Mouse (Mus musculus): ENCODE measurements around the gene Pxdn. TPM values are rescaled to one million over a fixed set of nuclear protein-coding genes. Genes with fewer than 3 reads are reported as not detected.
A peak's percentile ranks its signal among the peaks of the same experiment; 100 is the strongest.

The Pxdn gene
- total RNA-seq (2021) = 1 to 10 TPM; 6.1 to 8.1 TPM
- long read RNA-seq, experiment 1, full-length matches to known transcripts = 3 of 7 reads
- long read RNA-seq, experiment 1, partial matches to known transcripts = 2 of 7 reads
- long read RNA-seq, experiment 1, other reads (novel, unspliced or antisense) = 2 of 7 reads
- long read RNA-seq, experiment 2, full-length matches to known transcripts = 1 of 3 reads
- long read RNA-seq, experiment 2, partial matches to known transcripts = 0 of 3 reads
- long read RNA-seq, experiment 2, other reads (novel, unspliced or antisense) = 2 of 3 reads

GRCm38 (mm10) chr12:29937308-29937707 is at the start of gene Pxdn:
Pxdn (plus strand) TSS chr12:29937608.
- no peak for DNase-seq
- H3K4me3 ChIP-seq = peak within 1 kb of the TSS; percentile 92
- no peak for TF ChIP-seq CTCF (IDR thresholded peaks at IDR 0.05)
- intact Hi-C loops (cut with DNase I) = loop anchor here (5.0 kb wide), 1 partner anchor 35 kb away; no protein-coding TSS in a partner anchor
- H3K27ac ChIP-seq = peak within 1 kb of the TSS; percentile 90

DNA sequence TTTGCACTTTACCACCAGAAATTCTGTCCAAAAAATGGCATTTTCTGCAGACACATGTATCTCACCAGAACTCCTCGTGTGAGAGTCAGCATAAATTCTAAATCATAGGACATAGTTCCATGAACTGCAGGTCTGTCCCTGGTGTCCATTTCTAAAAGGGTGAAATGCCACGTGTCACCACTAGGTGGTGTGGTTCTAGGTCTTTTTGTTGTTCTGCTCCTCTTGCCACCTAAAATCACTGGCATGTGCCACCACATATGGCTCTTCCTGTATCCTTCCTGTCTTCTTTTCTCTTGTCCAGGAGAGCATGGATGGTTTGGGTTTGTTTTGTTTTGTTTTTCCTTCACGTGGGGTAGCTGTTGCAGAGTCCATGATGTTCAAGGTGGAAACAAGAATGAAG is 42.7 kb upstream of the Pxdn start:
- H3K27ac ChIP-seq = no peak overlapping the region
- peak; percentile 79 for TF ChIP-seq CTCF (IDR thresholded peaks at IDR 0.05)
- intact Hi-C loops (cut with DNase I) = no loop called here
- H3K4me3 ChIP-seq = no peak overlapping the region
- DNase-seq = peak; percentile 44

DNA sequence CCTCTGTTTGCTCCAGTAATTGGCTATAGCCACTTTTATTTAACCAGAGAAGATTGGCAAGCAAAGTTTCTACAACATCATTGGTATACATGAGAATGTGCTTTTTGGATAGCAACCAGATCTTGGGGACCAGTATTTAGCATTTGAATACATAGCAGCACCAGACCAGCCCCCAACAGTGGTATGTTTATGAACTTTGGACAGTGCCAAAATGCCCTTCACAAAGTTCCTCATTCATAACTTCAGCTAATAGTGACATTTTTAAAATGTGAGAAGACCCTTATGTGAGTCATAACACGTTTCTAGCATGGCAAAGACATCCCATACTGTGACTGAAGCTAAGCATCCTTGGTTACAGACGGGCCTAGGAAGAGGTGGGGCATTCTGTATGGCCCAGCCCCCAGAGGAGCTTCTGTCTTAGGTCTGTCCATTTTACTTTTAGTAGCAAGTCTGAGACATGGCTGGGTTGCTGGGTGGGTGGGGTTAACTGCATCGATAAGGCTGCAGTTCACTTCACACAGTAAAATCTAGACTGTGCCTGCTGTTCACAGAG is 39.8 kb upstream of the Pxdn start:
- no peak overlapping the region for H3K4me3 ChIP-seq
- intact Hi-C loops (cut with DNase I) = no loop called here
- no peak for DNase-seq
- H3K27ac ChIP-seq = no peak overlapping the region
- no peak for TF ChIP-seq CTCF (IDR thresholded peaks at IDR 0.05)

- intact Hi-C loops (cut with DNase I) = no loop called here
- H3K4me3 ChIP-seq = no peak overlapping the region
- no peak for TF ChIP-seq CTCF (IDR thresholded peaks at IDR 0.05)
- H3K27ac ChIP-seq = peak overlapping the region; percentile 53
- DNase-seq = peak; percentile 71
These were observed 33.1 kb upstream of the Pxdn start for GRCm38 (mm10) chr12:29904101-29904874.

DNA sequence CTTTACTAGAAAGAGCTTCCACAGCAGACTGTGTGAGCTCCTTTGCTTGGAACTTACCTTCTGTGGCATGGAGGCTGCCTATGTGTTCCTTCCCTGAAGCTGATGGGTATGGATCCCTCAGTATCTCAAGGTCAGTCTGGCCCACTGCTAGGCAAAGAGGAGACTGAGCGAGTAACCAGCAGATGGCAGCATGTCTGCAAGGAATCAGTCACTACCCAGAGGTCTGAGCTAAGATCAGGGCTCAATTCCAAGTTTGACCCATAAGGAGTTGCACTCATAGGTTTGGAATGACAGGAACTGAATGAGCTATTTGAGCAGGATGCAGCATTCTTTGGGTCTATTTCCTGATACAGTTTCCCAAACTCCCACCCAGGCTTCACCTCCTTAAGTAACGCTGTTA is 30.4 kb upstream of the Pxdn start:
- peak; percentile 73 for DNase-seq
- H3K27ac ChIP-seq = peak overlapping the region; percentile 55; the same call in 1 of the 2 replicates
- TF ChIP-seq CTCF (IDR thresholded peaks at IDR 0.05) = peak; percentile 88
- intact Hi-C loops (cut with DNase I) = loop anchor here (5.0 kb wide), 1 partner anchor 130 kb away; no protein-coding TSS in a partner anchor
- no peak overlapping the region for H3K4me3 ChIP-seq

- intact Hi-C loops (cut with DNase I) = loop anchor here (10.0 kb wide), 1 partner anchor 459 kb away; the partner anchor contains the start of gene Sntg2
- Histone ChIP-seq H3K27ac (no peak overlapping the region), H3K4me3 (no peak overlapping the region)
- DNase-seq = no peak
- no peak for TF ChIP-seq CTCF (IDR thresholded peaks at IDR 0.05)
These were observed 21.3 kb upstream of the Pxdn start for GRCm38 (mm10) chr12:29916139-29916538.

GRCm38 (mm10) chr12:29916807-29917206 is 20.6 kb upstream of the Pxdn start:
- no peak for TF ChIP-seq CTCF (IDR thresholded peaks at IDR 0.05)
- DNase-seq = no peak
- H3K27ac ChIP-seq = no peak overlapping the region
- H3K4me3 ChIP-seq = no peak overlapping the region
- intact Hi-C loops (cut with DNase I) = loop anchor here (10.0 kb wide), 1 partner anchor 458 kb away; the partner anchor contains the start of gene Sntg2

DNA sequence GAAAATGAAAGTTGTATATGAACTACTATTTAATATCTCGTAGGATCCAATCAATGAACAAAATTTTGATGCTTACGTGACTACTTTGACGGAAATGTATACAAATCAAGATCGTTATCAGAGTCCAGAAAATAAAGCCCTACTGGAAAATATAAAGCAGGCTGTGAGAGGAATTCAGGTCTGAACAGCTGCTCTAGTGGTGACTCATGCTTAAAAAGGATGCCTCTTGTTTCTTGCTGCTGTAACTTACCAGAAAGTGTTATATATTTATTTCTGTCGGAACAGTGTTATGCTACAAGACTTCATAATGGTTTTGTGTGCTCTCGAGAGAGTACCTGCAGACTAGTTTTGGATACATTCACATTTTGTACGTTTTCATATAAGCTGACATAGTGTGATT is 17.1 kb upstream of the Pxdn start:
- TF ChIP-seq CTCF (IDR thresholded peaks at IDR 0.05) = no peak
- no peak overlapping the region for H3K4me3 ChIP-seq
- intact Hi-C loops (cut with DNase I) = no loop called here
- no peak overlapping the region for H3K27ac ChIP-seq
- DNase-seq = no peak

- intact Hi-C loops (cut with DNase I) = no loop called here
- no peak for TF ChIP-seq CTCF (IDR thresholded peaks at IDR 0.05)
- Histone ChIP-seq H3K27ac (no peak overlapping the region), H3K4me3 (no peak overlapping the region)
- no peak for DNase-seq
These were observed 15.9 kb upstream of the Pxdn start for GRCm38 (mm10) chr12:29921481-29921880.

DNA sequence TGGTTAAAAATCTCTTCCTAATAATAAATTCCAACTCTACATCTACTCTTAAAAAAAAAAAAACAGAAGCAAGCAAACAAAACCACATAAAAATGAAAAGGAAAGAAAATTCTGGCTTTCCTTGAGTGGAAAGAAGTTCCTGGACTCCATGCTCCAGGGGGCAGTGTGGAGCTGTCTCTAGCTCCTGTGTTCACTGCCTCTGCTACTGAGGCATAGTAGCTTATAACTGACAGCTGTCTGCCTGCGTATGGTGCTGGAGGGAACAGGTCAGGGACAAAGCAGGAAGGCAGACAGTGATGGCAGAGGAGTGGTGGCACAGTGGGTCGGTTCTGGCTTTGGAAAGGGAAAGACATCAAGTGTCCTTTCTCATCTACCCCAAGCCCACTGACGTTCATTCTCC is 10.5 kb upstream of the Pxdn start:
- intact Hi-C loops (cut with DNase I) = loop anchor here (1.0 kb wide), 1 partner anchor 113 kb away; no protein-coding TSS in a partner anchor
- H3K27ac ChIP-seq = no peak overlapping the region
- peak; percentile 71 for DNase-seq
- peak; percentile 86 for TF ChIP-seq CTCF (IDR thresholded peaks at IDR 0.05)
- no peak overlapping the region for H3K4me3 ChIP-seq

- no peak overlapping the region for H3K27ac ChIP-seq
- no peak for DNase-seq
- intact Hi-C loops (cut with DNase I) = no loop called here
- no peak overlapping the region for H3K4me3 ChIP-seq
- TF ChIP-seq CTCF (IDR thresholded peaks at IDR 0.05) = no peak
These were observed 6.8 kb upstream of the Pxdn start for GRCm38 (mm10) chr12:29930591-29930990.

- intact Hi-C loops (cut with DNase I) = no loop called here
- no peak overlapping the region for H3K27ac ChIP-seq
- no peak for DNase-seq
These were observed 4.5 kb upstream of the Pxdn start for GRCm38 (mm10) chr12:29932951-29933350.

GRCm38 (mm10) chr12:29933501-29933900 is 3.9 kb upstream of the Pxdn start:
- intact Hi-C loops (cut with DNase I) = no loop called here
- H3K27ac ChIP-seq = no peak overlapping the region
- no peak overlapping the region for H3K4me3 ChIP-seq

More at GRCm38 (mm10) chr12:29932951-29933350, 4.5 kb upstream of the Pxdn start:
- TF ChIP-seq CTCF (IDR thresholded peaks at IDR 0.05) = no peak
- no peak overlapping the region for H3K4me3 ChIP-seq

More at GRCm38 (mm10) chr12:29933501-29933900, 3.9 kb upstream of the Pxdn start:
- no peak for TF ChIP-seq CTCF (IDR thresholded peaks at IDR 0.05)
- DNase-seq = no peak

All from gastrocnemius, adult 2 months (tissue).